Mouse (Mus musculus) erythroblast, embryonic 14.5 days (primary cell): ENCODE data around the gene Tmod2. TPM values are rescaled to one million over a fixed set of nuclear protein-coding genes. Genes with fewer than 3 reads are reported as not detected.
"Not testable (repeated sequence)": the region's sequence is repeated elsewhere in the genome, so short reads cannot be mapped to it uniquely, and the experiment has no call there.

Experiments
- H3K27me3 ChIP-seq: 2 replicates; pipeline ENCODE4 v1.6.1; 2012; ENCODE audit warnings: inconsistent platforms; ENCODE audit not compliant: control insufficient read depth
- H3K36me3 ChIP-seq: 2 replicates; pipeline ENCODE4 v1.6.1; 2012; ENCODE audit warnings: mild to moderate bottlenecking, inconsistent platforms; ENCODE audit not compliant: control insufficient read depth
- H3K4me1 ChIP-seq: 2 replicates; pipeline ENCODE4 v1.6.1; 2012; ENCODE audit warnings: inconsistent platforms; ENCODE audit not compliant: control insufficient read depth
- H3K4me3 ChIP-seq: replicated peaks from 2 replicates; pipeline ENCODE3; 2012; ENCODE audit warnings: moderate library complexity, mild to moderate bottlenecking, inconsistent platforms
- H3K9me3 ChIP-seq: 2 replicates; pipeline ENCODE4 v1.6.1; 2012; ENCODE audit warnings: low read length, inconsistent platforms, mixed read lengths; ENCODE audit not compliant: control insufficient read depth
- GATA1 ChIP-seq: IDR thresholded peaks from 2 replicates; pipeline ENCODE4 v1.6.1; 2012; ENCODE audit warnings: low read length, inconsistent platforms, mixed read lengths
- TAL1 ChIP-seq: IDR thresholded peaks from 3 replicates; pipeline ENCODE4 v1.6.1; 2012; ENCODE audit warnings: low read length, inconsistent platforms, mixed read lengths
- polyA plus RNA-seq: library from polyadenylated mRNA; stranded (reverse); fragments of >175 nt; gene quantifications from 2 replicates; pipeline ENCODE4 v1.2.3, GENCODE M21; 2012

Gene Tmod2
- not detected in 2 replicates for polyA plus RNA-seq

DNA sequence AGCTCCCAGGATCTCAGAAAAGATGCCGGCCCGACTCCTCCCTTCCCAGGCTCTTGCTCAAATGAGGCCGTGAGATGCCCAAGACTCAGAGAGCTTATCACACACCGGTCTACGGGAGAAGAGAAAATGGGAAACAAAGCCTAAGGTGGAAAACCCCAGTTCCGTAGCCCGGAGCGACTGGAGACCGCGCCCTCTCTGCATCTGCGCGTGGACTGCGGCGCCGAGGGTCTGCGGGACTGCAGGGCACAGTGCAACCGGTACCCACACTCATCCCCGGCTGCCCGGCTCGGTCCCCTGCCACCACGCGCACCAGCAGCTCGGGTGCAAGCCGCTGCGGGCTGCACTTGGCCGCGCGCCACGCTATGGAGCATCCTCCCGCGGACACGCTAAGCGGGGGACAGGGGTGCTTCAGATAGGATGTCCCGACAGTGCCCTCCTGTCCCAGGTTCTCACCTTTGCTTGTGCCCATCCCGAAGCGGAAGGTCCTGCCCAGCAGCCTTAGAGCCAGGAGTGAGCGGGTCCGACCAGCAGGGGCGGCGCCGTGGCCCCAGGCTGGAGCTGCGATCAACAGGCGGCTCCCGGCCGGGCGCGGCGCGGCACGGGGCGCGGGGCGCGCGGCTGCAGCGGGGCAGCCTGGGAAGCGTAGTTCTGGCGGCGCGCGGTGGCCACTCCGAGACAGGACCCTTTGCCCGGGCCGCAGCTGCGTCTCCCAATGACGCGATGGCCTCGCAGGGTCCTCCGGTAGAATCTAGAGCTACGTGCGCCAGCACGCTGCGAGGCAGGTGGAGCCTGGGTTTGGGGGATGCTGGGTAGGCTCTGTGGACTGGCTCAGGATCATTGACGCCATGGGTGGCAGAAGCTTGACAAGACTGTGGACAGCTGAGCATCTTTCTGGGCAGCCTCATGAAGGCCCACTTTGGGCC, at the start of gene Tmod2:
Gene Tmod2, minus strand, starts transcription at position 755 of the 923 bp plus-strand sequence.
- Histone ChIP-seq H3K27me3 (peaks cover 38% of the 10 kb centered on the region), H3K4me1 (no peaks in the 10 kb centered on the region), H3K4me3 (peak within 1 kb of the TSS; percentile 37), H3K9me3 (no peaks in the 10 kb centered on the region; the same call in 1 of the 2 replicates), H3K36me3 (no peaks in the 10 kb centered on the region)
- TF ChIP-seq TAL1 (no peak), GATA1 (no peak)

DNA sequence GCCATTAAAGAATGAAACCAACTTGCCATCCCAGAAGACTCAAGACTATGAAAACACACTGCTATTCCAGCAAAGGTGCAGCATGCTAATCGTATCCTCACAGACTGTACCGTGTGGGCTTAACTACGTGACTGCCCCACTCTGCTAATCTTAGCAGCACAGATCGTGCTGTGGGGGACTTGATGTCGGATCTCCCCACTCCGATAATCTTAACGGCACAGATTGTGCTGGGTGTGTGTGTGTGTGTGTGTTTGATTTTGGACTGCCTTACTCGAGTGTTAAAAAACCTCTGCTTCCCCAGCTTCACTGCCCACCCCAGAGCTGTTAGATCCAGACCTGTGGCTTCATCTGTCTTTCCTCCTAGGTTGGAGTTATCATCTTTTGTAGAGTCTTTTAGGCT, 49.8 kb upstream of the Tmod2 start:
- no peak overlapping the region for H3K4me3 ChIP-seq
- no peaks in the 10 kb centered on the region for H3K27me3 ChIP-seq
- no peaks in the 10 kb centered on the region for H3K36me3 ChIP-seq
- no peaks in the 10 kb centered on the region for H3K4me1 ChIP-seq
- no peaks in the 10 kb centered on the region; the same call in 1 of the 2 replicates for H3K9me3 ChIP-seq
- TF ChIP-seq GATA1: no peak
- TF ChIP-seq TAL1: no peak

- not testable (repeated sequence) for H3K36me3 ChIP-seq, H3K4me3 ChIP-seq, H3K4me1 ChIP-seq, H3K9me3 ChIP-seq, H3K27me3 ChIP-seq
Measured at GRCm38 (mm10) chr9:75656456-75656855, 45.3 kb upstream of the Tmod2 start.

- H3K4me1 ChIP-seq: no peaks in the 10 kb centered on the region
- TF ChIP-seq GATA1: no peak
- no peak for TF ChIP-seq TAL1
- no peaks in the 10 kb centered on the region for H3K9me3 ChIP-seq
- H3K36me3 ChIP-seq: no peaks in the 10 kb centered on the region
- H3K4me3 ChIP-seq: no peak overlapping the region
- H3K27me3 ChIP-seq: no peaks in the 10 kb centered on the region
Measured at GRCm38 (mm10) chr9:75653981-75654911, 43.1 kb upstream of the Tmod2 start.

- no peak overlapping the region for H3K4me3 ChIP-seq
- no peaks in the 10 kb centered on the region for H3K36me3 ChIP-seq
Measured at GRCm38 (mm10) chr9:75645405-75645804, 34.3 kb upstream of the Tmod2 start.

DNA sequence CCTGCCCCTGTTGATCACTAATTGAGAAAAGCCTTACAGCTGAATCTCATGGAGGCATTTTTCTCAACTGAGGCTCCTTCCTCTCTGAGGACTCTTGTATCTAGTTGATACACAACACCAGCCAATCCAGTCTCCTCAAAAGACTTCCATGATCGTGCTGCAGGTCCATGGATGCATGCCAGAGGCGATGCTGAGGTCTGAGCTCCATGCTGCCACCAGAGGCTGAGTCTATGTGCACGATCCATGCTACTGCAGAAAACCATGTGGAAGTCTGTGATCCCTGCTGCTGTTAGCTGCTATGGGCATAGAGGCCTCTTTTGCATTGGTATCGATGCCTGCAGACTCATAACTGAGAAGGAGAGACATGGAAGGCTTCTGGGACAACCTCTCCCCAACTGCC, 23.1 kb upstream of the Tmod2 start:
- Histone ChIP-seq H3K27me3 (no peaks in the 10 kb centered on the region), H3K36me3 (no peaks in the 10 kb centered on the region), H3K9me3 (no peaks in the 10 kb centered on the region), H3K4me3 (no peak overlapping the region), H3K4me1 (no peaks in the 10 kb centered on the region)
- no peak for TF ChIP-seq TAL1
- no peak for TF ChIP-seq GATA1

More at GRCm38 (mm10) chr9:75645405-75645804, 34.3 kb upstream of the Tmod2 start:
- H3K27me3 ChIP-seq: no peaks in the 10 kb centered on the region
- H3K9me3 ChIP-seq: peaks cover 13% of the 10 kb centered on the region
- no peaks in the 10 kb centered on the region for H3K4me1 ChIP-seq
- TF ChIP-seq TAL1 (no peak), GATA1 (no peak)

DNA sequence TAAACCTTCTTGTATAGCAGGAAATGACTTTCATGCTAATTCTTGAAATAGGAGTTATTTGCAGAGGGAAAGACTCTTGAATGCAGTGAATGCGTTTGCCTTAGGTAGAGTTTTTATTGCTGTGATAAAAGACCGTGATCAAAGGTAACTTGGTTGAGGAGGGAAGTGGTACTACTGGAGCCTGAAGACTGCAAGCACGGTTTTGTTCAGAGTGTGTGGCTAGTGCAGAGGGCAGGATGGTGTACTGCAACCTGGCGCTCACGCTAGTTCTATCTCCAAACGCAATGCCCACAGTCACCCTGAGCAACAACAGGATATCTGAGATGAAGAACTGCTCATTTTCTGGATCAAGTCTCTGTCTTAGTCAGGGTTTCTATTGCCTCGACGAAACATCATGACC, 22.5 kb upstream of the Tmod2 start:
- Histone ChIP-seq H3K27me3 (no peaks in the 10 kb centered on the region), H3K4me1 (no peaks in the 10 kb centered on the region), H3K4me3 (no peak overlapping the region), H3K9me3 (no peaks in the 10 kb centered on the region), H3K36me3 (no peaks in the 10 kb centered on the region)
- TF ChIP-seq TAL1 (no peak), GATA1 (no peak)

DNA sequence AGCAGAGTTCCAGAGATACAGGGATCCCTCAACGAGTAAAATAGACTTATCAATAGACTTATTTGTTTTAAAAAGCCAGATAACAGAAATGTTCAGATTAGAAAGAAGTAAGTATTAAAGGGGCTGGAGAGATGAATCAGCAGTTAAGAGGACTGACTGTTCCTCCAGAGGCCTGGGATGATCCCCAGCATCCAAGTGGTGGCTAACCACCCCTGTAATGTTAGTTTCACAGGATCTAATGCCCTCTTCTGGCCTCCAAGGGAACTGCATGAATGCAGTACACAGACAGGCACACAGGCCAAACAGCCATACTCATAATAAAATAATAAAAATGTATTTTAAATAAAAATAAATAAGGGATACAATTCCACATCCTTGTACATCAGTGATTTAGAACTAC, 21.8 kb upstream of the Tmod2 start:
- no peaks in the 10 kb centered on the region for H3K36me3 ChIP-seq
- H3K27me3 ChIP-seq: no peaks in the 10 kb centered on the region
- H3K4me3 ChIP-seq: no peak overlapping the region
- TF ChIP-seq GATA1 (no peak), TAL1 (no peak)
- no peaks in the 10 kb centered on the region for H3K4me1 ChIP-seq
- no peaks in the 10 kb centered on the region for H3K9me3 ChIP-seq

GRCm38 (mm10) chr9:75632111-75632510, 21.0 kb upstream of the Tmod2 start:
- Histone ChIP-seq H3K27me3 (no peaks in the 10 kb centered on the region), H3K9me3 (no peaks in the 10 kb centered on the region), H3K4me3 (no peak overlapping the region), H3K36me3 (no peaks in the 10 kb centered on the region), H3K4me1 (no peaks in the 10 kb centered on the region)
- TF ChIP-seq GATA1 (no peak), TAL1 (no peak)
